Mouse (Mus musculus) ES-E14 (cell line): ENCODE measurements at regions not wholly inside any gene's neighbourhood (a gene's known extent, or its start where the extent isn't known, plus 50 kb on each side); places are given as distances from the start of the nearest gene placed in this dataset.
"Not testable (repeated sequence)": the region's sequence is repeated elsewhere in the genome, so short reads cannot be mapped to it uniquely, and the experiment has no call there.

Source experiments
- DNase-seq: peaks from one replicate; pipeline ENCODE4 v3.0.0-alpha.2; 2013; ENCODE audit warnings: low read depth, low spot score
- H3K27ac ChIP-seq: 2 replicates; pipeline ENCODE4 v1.5.1; 2012; ENCODE audit warnings: low read depth, mild to moderate bottlenecking, low read length, moderate library complexity, mixed read lengths; ENCODE audit not compliant: poor library complexity, insufficient read depth, severe bottlenecking
- H3K36me3 ChIP-seq: 2 replicates; pipeline ENCODE4 v1.6.1; 2012; ENCODE audit warnings: mild to moderate bottlenecking, low read length, moderate library complexity, mixed read lengths; ENCODE audit not compliant: control insufficient read depth, poor library complexity, insufficient read depth, severe bottlenecking
- H3K4me1 ChIP-seq, 2 experiments: fragments of 150-350 bp in 1 of 2; sonication (generic) in 1 of 2; 2 replicates each; pipeline ENCODE4 v1.6.1; 2012; ENCODE audit warnings: low read length in 2 of 2, mild to moderate bottlenecking in 1 of 2, mixed read lengths in 1 of 2; ENCODE audit not compliant: control insufficient read depth in 2 of 2, insufficient read depth in 2 of 2, poor library complexity in 1 of 2
- H3K4me3 ChIP-seq, 2 experiments: fragments of 150-350 bp in 1 of 2; sonication (generic) in 1 of 2; 2 replicates each; pipeline ENCODE4 v1.5.1; 2012; ENCODE audit warnings: low read length in 2 of 2, low read depth in 1 of 2, mild to moderate bottlenecking in 1 of 2, mixed read lengths in 1 of 2; ENCODE audit not compliant: insufficient read depth in 1 of 2, poor library complexity in 1 of 2, severe bottlenecking in 1 of 2
- H3K9ac ChIP-seq: 2 replicates; pipeline ENCODE4 v1.6.1; 2012; ENCODE audit warnings: low read depth, mild to moderate bottlenecking, low read length, mixed read lengths; ENCODE audit not compliant: poor library complexity, insufficient read depth, severe bottlenecking
- H3K9me3 ChIP-seq: fragments of 150-350 bp; sonication (generic); 2 replicates; pipeline ENCODE4 v1.6.1; 2012; ENCODE audit warnings: low read depth, mild to moderate bottlenecking, low read length; ENCODE audit not compliant: control insufficient read depth, insufficient read depth
- CHD2 ChIP-seq: IDR thresholded peaks from 2 replicates; pipeline ENCODE4 v1.6.1; 2014; ENCODE audit warnings: mild to moderate bottlenecking, low read depth, low read length, inconsistent platforms
- HCFC1 ChIP-seq: IDR thresholded peaks from 2 replicates; pipeline ENCODE4 v1.6.1; 2012; ENCODE audit warnings: low read length, inconsistent platforms, borderline replicate concordance; ENCODE audit not compliant: insufficient read depth
- MAFK ChIP-seq: IDR thresholded peaks from 2 replicates; pipeline ENCODE4 v1.6.1; 2014; ENCODE audit warnings: mild to moderate bottlenecking, low read depth, low read length, inconsistent platforms; ENCODE audit not compliant: insufficient read depth
- ZC3H11A ChIP-seq: IDR thresholded peaks from 2 replicates; pipeline ENCODE4 v1.6.1; 2012; ENCODE audit warnings: low read depth, mild to moderate bottlenecking, inconsistent platforms, low read length, borderline replicate concordance
- ZNF384 ChIP-seq: IDR thresholded peaks from 2 replicates; pipeline ENCODE4 v1.6.1; 2012; ENCODE audit warnings: low read depth, low read length, inconsistent platforms
- in situ Hi-C, 2 experiments: fragments of 600-800 bp; cut with MboI; formaldehyde crosslinking; loops; one replicate each; pipeline ENCODE4 v1.15.1; 2025; ENCODE audit warnings: low sequenced_read_pairs in 2 of 2, inconsistent platforms in 1 of 2; ENCODE audit not compliant: unreplicated experiment in 2 of 2

DNA sequence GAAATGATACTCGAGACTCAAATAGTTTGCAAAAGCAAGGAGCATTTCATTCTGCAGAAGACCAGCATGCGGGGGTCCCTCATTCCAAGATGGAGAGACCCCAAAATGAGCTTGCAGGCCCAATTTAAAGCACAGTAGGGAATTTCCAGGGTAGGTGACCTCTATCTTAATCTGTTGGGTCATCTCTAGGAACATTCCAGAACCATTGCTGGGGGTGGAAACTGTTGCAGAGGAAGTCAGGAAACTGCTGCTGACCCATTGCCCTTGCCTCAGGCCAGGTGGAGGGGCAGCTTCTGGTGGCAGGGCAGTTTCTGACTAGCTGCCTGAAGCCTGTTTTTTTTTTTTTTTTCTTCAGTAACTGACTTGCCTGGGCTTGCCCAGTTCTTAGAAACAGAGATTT is 73.4 kb upstream of the Zfp706 start:
- TF ChIP-seq MAFK, result no peak
- TF ChIP-seq CHD2, result no peak
- no peak for TF ChIP-seq HCFC1
- TF ChIP-seq ZNF384, result no peak
- no peak for TF ChIP-seq ZC3H11A
- Histone ChIP-seq H3K9me3 (no peaks in the 10 kb centered on the region), H3K4me3 (no peak overlapping the region), H3K36me3 (no peaks in the 10 kb centered on the region; the same call in 1 of the 2 replicates), H3K27ac (peak overlapping the region; percentile 98), H3K9ac (no peak overlapping the region), H3K4me1 (peaks cover 3 to 11% of the 10 kb centered on the region in 2 experiments)
- in situ Hi-C loops, result no loop called here
- peak; percentile 36 for DNase-seq

DNA sequence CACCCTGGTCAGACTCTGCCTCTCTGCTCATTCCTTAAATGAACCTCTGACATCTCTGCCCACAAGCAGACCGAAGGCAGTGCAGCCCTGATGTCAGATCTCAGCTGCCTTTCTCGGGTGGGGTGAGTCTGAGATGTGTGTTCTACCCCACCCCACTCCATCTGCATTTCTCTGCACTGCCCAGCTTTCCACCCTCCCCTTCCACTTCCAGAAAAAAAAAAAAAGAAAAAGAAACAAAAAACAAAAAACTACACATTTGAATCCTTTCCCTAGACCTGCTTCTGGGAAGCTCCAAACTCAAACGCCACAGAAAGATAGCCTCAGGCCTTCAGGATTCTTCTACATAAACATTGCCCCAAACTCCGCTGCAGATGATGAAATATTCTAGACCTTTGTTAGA is 72.8 kb upstream of the Zfp706 start:
- Histone ChIP-seq H3K9ac (peak overlapping the region; percentile 38; the same call in 1 of the 2 replicates), H3K4me1 (peaks cover 3 to 11% of the 10 kb centered on the region in 2 experiments), H3K4me3 (peak overlapping the region in 1 of 2 experiments; percentile 8; a peak in 1 of 4 replicates), H3K27ac (peak overlapping the region; percentile 98), H3K36me3 (no peaks in the 10 kb centered on the region; the same call in 1 of the 2 replicates), H3K9me3 (no peaks in the 10 kb centered on the region)
- TF ChIP-seq ZC3H11A, result no peak
- peak; percentile 66 for TF ChIP-seq ZNF384
- in situ Hi-C loops, result no loop called here
- no peak for DNase-seq

DNA sequence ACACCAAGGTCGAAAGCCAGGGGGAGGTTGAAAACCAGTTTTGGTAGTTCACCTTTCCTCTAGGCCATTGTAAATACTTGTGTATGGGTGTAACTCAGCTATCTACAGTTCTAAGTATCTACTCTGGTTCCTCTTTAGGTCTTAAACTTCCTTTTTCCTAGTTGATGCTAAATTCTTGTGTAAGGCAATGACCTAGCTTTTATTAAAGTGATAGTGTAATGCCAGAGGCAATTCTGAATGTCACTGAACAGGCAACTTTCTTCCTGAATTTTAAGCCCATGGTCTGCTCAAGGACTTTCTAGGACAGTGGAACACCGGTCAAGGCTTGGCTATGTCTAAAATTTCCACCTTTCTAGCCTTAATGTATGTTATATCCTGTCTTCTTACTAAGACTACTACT is 66.6 kb upstream of the Zfp706 start:
- H3K9ac ChIP-seq, H3K36me3 ChIP-seq, DNase-seq, H3K4me3 ChIP-seq, H3K27ac ChIP-seq, H3K9me3 ChIP-seq, in situ Hi-C loops: not testable (repeated sequence)
- H3K4me1 ChIP-seq, result peaks cover 16 to 23% of the 10 kb centered on the region in 2 experiments

- Histone ChIP-seq H3K36me3 (no peaks in the 10 kb centered on the region), H3K9ac (peak overlapping the region; percentile 39), H3K27ac (peak overlapping the region; percentile 93), H3K4me3 (no peak overlapping the region), H3K4me1 (peaks cover 16 to 25% of the 10 kb centered on the region in 2 experiments), H3K9me3 (no peaks in the 10 kb centered on the region)
- no peak for DNase-seq
- in situ Hi-C loops, result no loop called here
- TF ChIP-seq HCFC1 (no peak), CHD2 (no peak), ZNF384 (no peak), MAFK (no peak), ZC3H11A (no peak)
Observed at GRCm38 (mm10) chr15:37072202-37072862, 64.8 kb upstream of the Zfp706 start.

DNA sequence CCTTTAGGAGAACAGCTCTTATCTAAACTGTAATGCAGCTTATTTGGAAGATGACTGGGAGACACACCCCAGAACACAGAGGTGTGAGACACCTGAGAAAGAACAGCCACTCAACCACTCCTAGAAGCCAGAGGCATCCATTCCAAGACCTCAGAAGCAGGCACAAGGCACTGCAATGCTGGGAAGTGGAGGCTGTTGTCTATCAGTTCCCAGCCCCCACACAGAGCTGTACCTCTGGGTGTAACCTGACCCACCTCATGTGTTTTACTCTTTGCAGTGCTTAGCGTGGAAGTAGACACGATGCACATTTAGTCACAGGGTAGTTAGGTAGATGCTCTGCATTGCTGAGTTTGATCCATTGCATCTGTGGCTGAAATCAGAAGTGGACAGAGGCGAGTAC is 62.6 kb upstream of the Zfp706 start:
- H3K36me3 ChIP-seq, result no peaks in the 10 kb centered on the region
- H3K4me1 ChIP-seq, result peaks cover 16 to 25% of the 10 kb centered on the region in 2 experiments
- H3K9me3 ChIP-seq, result no peaks in the 10 kb centered on the region
- H3K9ac ChIP-seq, result peak overlapping the region; percentile 43; the same call in 1 of the 2 replicates
- peak overlapping the region; percentile 72; the same call in 1 of the 2 replicates for H3K27ac ChIP-seq
- in situ Hi-C loops, result no loop called here
- TF ChIP-seq CHD2 (no peak), HCFC1 (no peak), ZC3H11A (no peak), ZNF384 (no peak), MAFK (no peak)
- no peak overlapping the region for H3K4me3 ChIP-seq
- DNase-seq, result no peak
